Mouse (Mus musculus) adrenal gland, adult 8-10 months (tissue): ENCODE results near the gene Stk38l. TPM values are rescaled to one million over a fixed set of nuclear protein-coding genes. Genes with fewer than 3 reads are reported as not detected.
A peak's percentile ranks its signal among the peaks of the same experiment; 100 is the strongest.

Source experiments
- DNase-seq: peaks from one replicate; pipeline ENCODE4 v3.0.0; 2022
- total RNA-seq, 4 experiments: library from RNA; stranded (reverse); gene quantifications; 2 replicates each; pipeline ENCODE4 v1.2.4; 2022

Stk38l gene
- total RNA-seq: 10 to 100 TPM; 24.0 to 26.8 (median 25.9) TPM

DNA sequence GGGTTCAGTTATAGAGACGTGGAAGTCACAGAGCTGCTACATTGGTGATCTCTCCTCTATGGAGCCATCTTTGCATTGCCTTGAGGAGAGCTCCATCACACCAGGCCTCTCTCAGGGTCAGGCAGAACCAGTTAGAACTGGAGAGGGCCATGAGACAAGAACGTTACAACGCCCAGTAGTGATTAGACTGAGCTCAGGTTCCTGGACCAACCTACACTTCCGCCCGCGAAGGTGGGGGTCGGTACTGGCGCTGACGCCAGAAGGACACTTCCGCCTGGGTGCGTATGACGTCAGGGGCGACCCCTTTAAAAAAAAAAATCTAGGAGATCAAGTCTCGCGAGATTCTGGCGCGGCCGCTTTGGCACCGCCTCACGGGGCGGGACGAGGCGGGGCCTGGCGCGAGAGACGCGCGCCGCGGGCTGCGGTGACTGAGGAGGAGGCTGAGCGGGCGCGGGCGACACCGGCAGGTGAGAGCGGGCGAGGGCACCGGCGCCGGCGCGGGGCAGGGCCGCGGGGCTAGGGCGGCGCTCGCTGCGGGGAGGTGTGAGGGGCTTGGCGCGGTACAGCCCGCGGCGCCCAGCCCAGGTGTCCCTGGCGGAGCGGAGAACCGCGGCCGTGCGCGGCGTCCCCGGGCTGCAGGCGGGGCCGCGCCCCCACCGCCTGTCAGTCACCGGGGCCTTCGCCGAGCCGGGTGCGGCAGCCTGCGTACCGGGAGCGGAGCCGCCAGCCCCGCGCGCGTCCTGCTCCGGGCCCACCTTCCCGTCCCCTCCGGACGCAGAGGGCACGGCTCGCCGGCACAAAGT, at the start of gene Stk38l:
Gene Stk38l (plus strand): TSS at position 415 of the 803 bp plus-strand sequence.
- peak; percentile 89 for DNase-seq

- no peak for DNase-seq
Observed at GRCm38 (mm10) chr6:146676904-146677303, 47.9 kb upstream of the Stk38l start.

GRCm38 (mm10) chr6:146678136-146679070, 46.4 kb upstream of the Stk38l start:
- DNase-seq: no peak

GRCm38 (mm10) chr6:146683881-146684280, 40.9 kb upstream of the Stk38l start:
- DNase-seq: no peak

GRCm38 (mm10) chr6:146685781-146686308, 39.0 kb upstream of the Stk38l start:
- DNase-seq: peak; percentile 45

- DNase-seq: no peak
Observed at GRCm38 (mm10) chr6:146686463-146687196, 38.2 kb upstream of the Stk38l start.

DNA sequence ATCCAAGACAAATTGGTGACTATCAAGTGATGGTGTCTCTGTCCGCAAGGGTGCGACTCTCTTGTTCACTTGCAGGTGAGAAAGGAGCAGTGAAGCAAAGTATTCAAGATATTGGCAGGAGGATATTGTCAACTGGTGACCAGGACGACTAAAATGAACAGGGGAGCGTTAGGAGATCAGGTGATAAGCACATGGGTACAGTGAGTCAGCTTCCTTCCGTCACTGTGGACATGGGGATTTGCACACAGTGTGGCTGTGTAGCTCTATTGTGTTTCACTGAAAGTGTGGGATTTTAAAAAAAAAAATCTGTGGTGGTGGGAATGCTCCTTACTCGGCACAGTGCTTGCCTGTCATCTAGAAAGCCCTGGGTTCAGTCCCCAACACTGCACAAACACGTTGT, 36.8 kb upstream of the Stk38l start:
- DNase-seq: no peak

GRCm38 (mm10) chr6:146688861-146689260, 35.9 kb upstream of the Stk38l start:
- DNase-seq: no peak

DNA sequence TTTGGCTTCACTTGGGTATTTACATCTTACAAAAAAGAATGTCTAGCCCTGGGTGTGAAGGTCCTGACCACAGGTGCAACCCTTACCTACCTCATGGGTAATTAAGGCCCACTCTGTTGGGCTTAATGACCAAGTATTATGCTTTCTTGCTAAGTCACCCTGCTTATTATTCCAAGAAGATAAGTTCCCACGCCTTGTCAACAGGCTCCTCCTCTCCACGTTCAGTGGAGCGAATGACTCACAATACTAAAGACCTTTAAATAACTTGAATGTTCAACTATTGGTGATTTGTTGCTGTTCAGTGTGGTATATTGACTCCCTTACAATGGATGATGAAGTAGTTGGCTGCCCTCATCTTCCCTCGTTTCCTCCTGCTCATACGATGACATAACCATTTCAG, 27.0 kb upstream of the Stk38l start:
- DNase-seq: no peak

DNA sequence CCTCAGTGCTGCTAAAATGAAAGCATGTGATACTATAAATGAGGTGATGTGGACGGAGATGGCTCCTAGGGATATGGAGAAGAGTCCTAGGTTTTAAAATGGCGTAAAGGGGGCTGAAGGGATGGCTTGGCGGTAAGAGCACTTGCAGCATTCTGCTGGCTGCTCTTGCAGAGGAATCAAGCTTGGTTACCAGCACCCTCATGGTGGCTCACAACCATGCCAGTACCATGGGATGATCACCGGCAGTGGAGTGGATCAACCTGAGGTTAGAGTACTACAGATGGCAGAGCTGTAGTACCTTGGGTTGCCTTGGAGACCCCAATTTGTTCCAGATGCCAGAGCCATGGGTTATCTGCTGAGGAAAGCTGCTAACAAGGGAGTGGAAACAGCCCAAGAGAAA, 26.4 kb upstream of the Stk38l start:
- no peak for DNase-seq

GRCm38 (mm10) chr6:146700461-146700860, 24.3 kb upstream of the Stk38l start:
- no peak for DNase-seq

DNA sequence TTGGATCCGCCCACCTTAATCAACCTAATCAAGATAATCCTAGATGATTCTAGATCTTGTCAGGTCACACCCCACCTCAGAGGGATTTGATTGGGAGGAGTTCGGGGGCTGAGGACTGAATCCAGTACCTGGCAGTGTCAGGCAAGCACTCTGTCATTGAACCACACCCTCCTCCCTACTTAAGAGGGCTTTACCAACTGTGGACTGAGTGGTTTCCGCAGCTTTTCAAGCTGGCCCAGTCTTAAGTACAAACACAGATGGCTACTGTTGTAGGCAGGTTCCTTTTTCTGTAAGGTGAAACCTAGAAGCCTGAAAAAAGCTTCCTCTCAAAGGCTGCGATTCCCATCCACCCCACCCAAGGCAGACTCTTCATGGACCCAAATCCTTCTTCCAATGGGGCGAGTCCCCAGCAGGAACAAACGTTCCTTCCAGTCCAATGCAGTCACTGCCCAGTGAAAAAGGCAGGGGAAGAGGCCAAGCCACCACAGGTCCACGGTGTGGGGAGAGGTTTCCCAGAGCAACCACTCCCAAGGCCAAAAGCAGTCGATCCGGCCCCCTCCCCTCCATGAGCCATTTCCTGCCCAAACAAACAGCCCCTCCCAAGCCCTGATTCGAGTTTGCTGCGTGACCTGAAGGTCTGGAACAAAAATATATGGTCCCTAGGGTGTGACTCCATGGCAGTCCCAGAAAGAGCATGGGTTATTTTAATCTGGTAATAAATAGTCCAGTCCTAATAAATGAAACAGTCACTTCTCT, 22.5 kb upstream of the Stk38l start:
- no peak for DNase-seq

- DNase-seq: no peak
Observed at GRCm38 (mm10) chr6:146703351-146703750, 21.4 kb upstream of the Stk38l start.

DNA sequence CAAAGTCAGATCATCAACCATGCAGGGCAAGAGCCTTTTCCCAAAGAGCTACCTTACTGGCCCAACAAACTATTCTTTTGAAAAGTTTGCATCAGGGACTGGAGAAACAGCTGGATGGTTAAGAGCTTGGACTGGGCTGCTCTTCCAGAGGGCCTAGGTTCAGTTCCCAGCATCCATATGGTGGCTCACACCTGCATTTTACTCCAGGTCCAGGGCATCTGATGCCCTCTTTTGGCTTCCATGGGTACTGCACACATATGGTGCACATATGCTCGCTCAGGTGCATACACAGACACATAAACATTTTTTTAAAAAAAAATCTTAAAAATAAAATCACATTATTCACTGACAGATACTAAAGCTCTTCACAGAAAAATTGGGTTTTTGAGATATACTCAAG, 19.2 kb upstream of the Stk38l start:
- no peak for DNase-seq

GRCm38 (mm10) chr6:146719606-146720005, 5.2 kb upstream of the Stk38l start:
- no peak for DNase-seq

- DNase-seq: no peak
Observed at GRCm38 (mm10) chr6:146723805-146724204, 990 bp upstream of the Stk38l start.

- no peak for DNase-seq
Observed at GRCm38 (mm10) chr6:146725384-146725791, 593 bp downstream of the Stk38l start.

DNA sequence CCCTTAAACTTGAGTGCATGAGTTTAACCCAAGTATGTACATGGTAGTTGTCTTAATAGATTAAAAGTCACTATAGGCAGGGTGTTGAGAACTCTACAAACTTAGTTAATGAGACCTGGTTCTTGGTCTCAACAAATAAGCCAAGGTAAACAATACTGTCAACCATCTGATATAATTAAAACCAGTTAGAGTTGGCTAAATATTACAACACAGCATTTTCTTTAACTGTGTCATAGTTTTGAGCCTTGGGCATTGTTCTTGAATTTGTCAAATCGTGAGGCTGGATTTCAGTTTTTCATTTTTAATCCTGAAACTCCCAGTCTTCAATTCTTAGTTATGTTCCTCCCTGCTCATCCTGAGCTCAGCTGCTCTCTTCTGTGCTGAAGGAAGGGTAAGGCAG, 6.2 kb downstream of the Stk38l start:
- DNase-seq: no peak

GRCm38 (mm10) chr6:146731692-146732091, 6.9 kb downstream of the Stk38l start:
- DNase-seq: no peak

DNA sequence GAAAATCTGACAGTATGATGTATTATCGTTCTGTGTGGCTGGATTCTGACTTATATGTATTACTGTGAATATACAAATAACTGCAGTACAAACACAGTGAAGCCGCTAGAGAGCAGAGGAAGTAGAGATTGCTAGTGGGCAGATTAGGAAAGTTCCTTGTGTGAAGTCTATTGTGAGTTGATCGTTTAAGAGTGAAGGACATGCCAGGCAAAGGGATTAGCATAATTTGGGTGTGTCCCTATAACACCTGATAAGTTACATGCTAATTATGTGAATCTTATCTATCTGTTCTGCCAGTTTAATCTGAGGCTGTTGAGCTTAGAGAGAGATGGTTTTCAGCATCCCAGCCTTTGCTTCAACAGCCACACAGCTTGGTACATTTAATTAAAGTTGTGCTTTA, 7.4 kb downstream of the Stk38l start:
- DNase-seq: no peak

GRCm38 (mm10) chr6:146732676-146733075, 7.9 kb downstream of the Stk38l start:
- DNase-seq: no peak

GRCm38 (mm10) chr6:146733554-146733953, 8.8 kb downstream of the Stk38l start:
- DNase-seq: no peak
